Mouse (Mus musculus) spleen, adult 2 months (tissue): ENCODE measurements around the gene Phgr1. TPM values are rescaled to one million over a fixed set of nuclear protein-coding genes. Genes with fewer than 3 reads are reported as not detected.

Experiments used
- DNase-seq, 2 experiments: peaks; one replicate each; pipeline versions ENCODE4 v3.0.0 to v3.0.0-alpha.2; 2012 to 2021; ENCODE audit warnings: low spot score in 2 of 2, low read depth in 1 of 2
- H3K27ac ChIP-seq: fragments of 200-500 bp; 2 replicates; pipeline ENCODE4 v1.5.1; 2012; ENCODE audit warnings: low read length, inconsistent platforms; ENCODE audit not compliant: insufficient read depth
- H3K27me3 ChIP-seq: fragments of 200-500 bp; 2 replicates; pipeline ENCODE4 v1.6.1; 2012; ENCODE audit warnings: mild to moderate bottlenecking, moderate library complexity, low read length, inconsistent platforms; ENCODE audit not compliant: control insufficient read depth, insufficient read depth
- H3K36me3 ChIP-seq: fragments of 200-500 bp; 2 replicates; pipeline ENCODE4 v1.6.1; 2012; ENCODE audit warnings: mild to moderate bottlenecking, low read length, inconsistent platforms; ENCODE audit not compliant: control insufficient read depth, insufficient read depth
- H3K4me1 ChIP-seq: fragments of 200-500 bp; 2 replicates; pipeline ENCODE4 v1.6.1; 2011; ENCODE audit warnings: inconsistent platforms; ENCODE audit not compliant: control insufficient read depth, insufficient read depth, insufficient read length
- H3K4me3 ChIP-seq: fragments of 200-500 bp; 2 replicates; pipeline ENCODE4 v1.5.1; 2011; ENCODE audit warnings: mild to moderate bottlenecking, inconsistent platforms; ENCODE audit not compliant: insufficient read depth, insufficient read length; ENCODE audit errors: extremely low read depth
- CTCF ChIP-seq: fragments of 200-500 bp; IDR thresholded peaks from 2 replicates; pipeline ENCODE4 v1.5.1; 2011; ENCODE audit warnings: mild to moderate bottlenecking, inconsistent platforms; ENCODE audit not compliant: insufficient read depth, insufficient read length, insufficient replicate concordance; ENCODE audit errors: extremely low read depth
- POLR2A ChIP-seq: fragments of 200-500 bp; IDR thresholded peaks from 2 replicates; pipeline ENCODE4 v1.6.1; 2011; ENCODE audit warnings: low read depth, low read length, inconsistent platforms
- WGBS: fragments of 180-500 bp; shearing (Covaris S2); methylation state at CpG from one replicate; pipeline ENCODE4 v1.1.7; 2018; 5-methylcytosine and 5-hydroxymethylcytosine counted together
- polyA plus RNA-seq: library from polyadenylated mRNA; depleted of rRNA; stranded (reverse); fragments of >200 nt; gene quantifications from 2 replicates; pipeline ENCODE4 v1.2.3, GENCODE M21; 2012

The Phgr1 gene
- polyA plus RNA-seq, 1 experiment: 0.36 TPM

GRCm38 (mm10) chr2:118802542-118803118 is 30.1 kb downstream of the Phgr1 start:
- DNase-seq: no peak

GRCm38 (mm10) chr2:118804474-118804873 is 31.9 kb downstream of the Phgr1 start:
- WGBS: 7% methylated on average over 2 of the region's 2 CpGs
- Histone ChIP-seq H3K36me3 (no peaks in the 10 kb centered on the region), H3K4me1 (peaks cover 7% of the 10 kb centered on the region; the same call in 1 of the 2 replicates), H3K4me3 (no peak overlapping the region), H3K27ac (no peak overlapping the region), H3K27me3 (no peaks in the 10 kb centered on the region)
- DNase-seq: peak; percentile 17 to 23
- TF ChIP-seq CTCF (no peak), POLR2A (no peak)

More at GRCm38 (mm10) chr2:118802542-118803118, 30.1 kb downstream of the Phgr1 start:
- 82% methylated on average over 4 of the region's 4 CpGs for WGBS
- no peak overlapping the region for H3K27ac ChIP-seq
- TF ChIP-seq POLR2A (no peak), CTCF (no peak)
- H3K4me1 ChIP-seq: peaks cover 7% of the 10 kb centered on the region; the same call in 1 of the 2 replicates
- H3K4me3 ChIP-seq: no peak overlapping the region
- no peaks in the 10 kb centered on the region for H3K36me3 ChIP-seq
- H3K27me3 ChIP-seq: no peaks in the 10 kb centered on the region

- no peak overlapping the region for H3K27ac ChIP-seq
- no peak overlapping the region for H3K4me3 ChIP-seq
- H3K4me1 ChIP-seq: peaks cover 7% of the 10 kb centered on the region; the same call in 1 of the 2 replicates
- no peaks in the 10 kb centered on the region for H3K36me3 ChIP-seq
- WGBS: 55% methylated on average over 3 of the region's 3 CpGs
- DNase-seq: no peak
- no peak for TF ChIP-seq CTCF
- no peak for TF ChIP-seq POLR2A
- H3K27me3 ChIP-seq: no peaks in the 10 kb centered on the region
These were observed 32.6 kb downstream of the Phgr1 start for GRCm38 (mm10) chr2:118805137-118805536.

- 69% methylated on average over 3 of the region's 3 CpGs for WGBS
- no peak for TF ChIP-seq CTCF
- no peak for TF ChIP-seq POLR2A
- Histone ChIP-seq H3K27ac (no peak overlapping the region), H3K4me1 (peaks cover 7% of the 10 kb centered on the region; the same call in 1 of the 2 replicates), H3K4me3 (no peak overlapping the region), H3K36me3 (no peaks in the 10 kb centered on the region), H3K27me3 (no peaks in the 10 kb centered on the region)
- no peak for DNase-seq
These were observed 33.2 kb downstream of the Phgr1 start for GRCm38 (mm10) chr2:118805756-118806155.

GRCm38 (mm10) chr2:118806860-118807259 is 34.3 kb downstream of the Phgr1 start:
- WGBS: 77% methylated on average over 4 of the region's 4 CpGs
- Histone ChIP-seq H3K27me3 (no peaks in the 10 kb centered on the region), H3K4me3 (no peak overlapping the region), H3K27ac (no peak overlapping the region; the same call in 1 of the 2 replicates), H3K4me1 (peaks cover 7% of the 10 kb centered on the region; the same call in 1 of the 2 replicates), H3K36me3 (no peaks in the 10 kb centered on the region)
- no peak for DNase-seq
- TF ChIP-seq CTCF (no peak), POLR2A (no peak)

GRCm38 (mm10) chr2:118810861-118811260 is 38.3 kb downstream of the Phgr1 start:
- DNase-seq: no peak
- 75% methylated on average over 2 of the region's 2 CpGs for WGBS
- H3K4me1 ChIP-seq: peaks cover 2% of the 10 kb centered on the region; the same call in 1 of the 2 replicates
- no peak overlapping the region for H3K4me3 ChIP-seq
- no peak for TF ChIP-seq CTCF
- no peak for TF ChIP-seq POLR2A
- H3K36me3 ChIP-seq: no peaks in the 10 kb centered on the region; the same call in 1 of the 2 replicates
- H3K27ac ChIP-seq: no peak overlapping the region
- H3K27me3 ChIP-seq: no peaks in the 10 kb centered on the region

GRCm38 (mm10) chr2:118812724-118813123 is 40.2 kb downstream of the Phgr1 start:
- H3K27me3 ChIP-seq: no peaks in the 10 kb centered on the region
- H3K4me3 ChIP-seq: no peak overlapping the region
- H3K27ac ChIP-seq: no peak overlapping the region
- no peak for DNase-seq
- H3K36me3 ChIP-seq: no peaks in the 10 kb centered on the region; the same call in 1 of the 2 replicates
- H3K4me1 ChIP-seq: peaks cover 2% of the 10 kb centered on the region; the same call in 1 of the 2 replicates
- no peak for TF ChIP-seq POLR2A
- TF ChIP-seq CTCF: no peak
- 67% methylated on average over 1 of the region's 1 CpGs for WGBS
